Mouse (Mus musculus) neutrophil, adult 83 days (primary cell): Measurements from ENCODE around the gene 2610002M06Rik. TPM values are rescaled to one million over a fixed set of nuclear protein-coding genes. Genes with fewer than 3 reads are reported as not detected.

ENCODE experiments used
- total RNA-seq, 2 experiments: library from RNA; stranded (reverse); gene quantifications; one replicate each; pipeline ENCODE4 v1.2.4; 2023

The 2610002M06Rik gene
- 1 to 10 TPM; 6.5 to 8.0 TPM for total RNA-seq

GRCm38 (mm10) chrX:107816218-107816554 is at the start of gene 2610002M06Rik:
2610002M06Rik (minus strand) TSS chrX:107816334.

GRCm38 (mm10) chrX:107792290-107792689 is 23.8 kb downstream of the 2610002M06Rik start, which contains the start of gene Tent5d:
Tent5d (plus strand) TSS chrX:107792590.

Other genes with a start within 250 kb of the 2610002M06Rik start
- not detected for gene Tbx22, start 148.4 kb downstream of the 2610002M06Rik start, total RNA-seq
- not detected for gene Tent5d, start 23.7 kb downstream of the 2610002M06Rik start, total RNA-seq
- gene Gm732, start 132.1 kb upstream of the 2610002M06Rik start, total RNA-seq: not detected